Comparison of ENCODE assay signal across 19 mouse cellular contexts in the genomic region with DNA sequence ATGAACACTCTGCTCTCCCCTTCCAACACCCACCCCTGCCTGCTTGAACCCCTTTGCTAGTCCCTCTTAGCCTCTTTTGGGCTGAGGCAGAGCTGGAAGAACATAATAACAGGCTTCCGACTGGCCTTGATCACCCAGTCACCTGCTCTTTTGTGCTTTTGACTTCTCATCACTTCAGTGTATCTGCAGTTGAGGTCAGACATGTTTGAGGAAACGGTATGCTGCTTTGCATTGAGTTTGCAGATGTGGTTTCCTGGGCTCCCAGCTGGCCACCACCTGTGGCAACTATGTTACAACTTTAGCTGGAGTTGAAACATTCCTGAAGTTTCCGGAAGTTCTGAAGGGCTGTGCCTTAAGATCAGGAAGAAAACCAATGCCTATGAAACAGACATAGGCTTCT.
DNase-seq lines count a peak whose midpoint lies in the region; ATAC-seq and TF ChIP-seq lines count a peak whose summit lies in the region.
"Had no signal": no experiment of that assay in that cellular context is flagged by ENCODE, and none has a peak within 500 bp of the region (broad histone marks: within the 10 kb centered on the region; RNA-seq: fewer than 3 reads in every experiment).

No protein-coding gene starts in this region.

- H3K4me3 ChIP-seq in lung, adult 2 months (replicated peaks; ENCODE audit: extremely low read depth, low read depth, low read length): no peak overlapping the region
- no peak overlapping the region for H3K4me3 ChIP-seq in heart, embryonic 12.5 days
- no peak overlapping the region for H3K4me3 ChIP-seq in forebrain, embryonic 11.5 days (ENCODE audit: low read depth, low read length)
- H3K4me3 ChIP-seq: erythroblast, embryonic 14.5 days; forebrain, embryonic 15.5 days; liver, embryonic 12.5 days; midbrain, embryonic 12.5 days had no signal

- TF ChIP-seq CTCF in lung, adult 2 months (IDR thresholded peaks at IDR 0.05; ENCODE audit: insufficient read depth, low read length): no peak

- H3K4me1 ChIP-seq in lung, adult 2 months (ENCODE audit: control insufficient read depth, insufficient read depth, low read length): no peaks in the 10 kb centered on the region
- no peaks in the 10 kb centered on the region for H3K4me1 ChIP-seq in heart, embryonic 12.5 days (replicated peaks)
- no peaks in the 10 kb centered on the region for H3K4me1 ChIP-seq in forebrain, embryonic 11.5 days (replicated peaks; ENCODE audit: control insufficient read depth, insufficient read depth, low read length)
- H3K4me1 ChIP-seq: liver, embryonic 12.5 days had no signal

- no peaks in the 10 kb centered on the region for H3K9me3 ChIP-seq in heart, embryonic 12.5 days (replicated peaks)
- H3K9me3 ChIP-seq in forebrain, embryonic 11.5 days (ENCODE audit: control insufficient read depth, low read length): no peaks in the 10 kb centered on the region
- H3K9me3 ChIP-seq: forebrain, embryonic 15.5 days; liver, embryonic 12.5 days; midbrain, embryonic 12.5 days had no signal

- no peaks in the 10 kb centered on the region for H3K27me3 ChIP-seq in heart, embryonic 12.5 days (replicated peaks)
- no peaks in the 10 kb centered on the region for H3K27me3 ChIP-seq in forebrain, embryonic 11.5 days (ENCODE audit: control insufficient read depth, insufficient read depth, low read length)
- H3K27me3 ChIP-seq: forebrain, embryonic 15.5 days; liver, embryonic 12.5 days; midbrain, embryonic 12.5 days had no signal

- 53% methylated on average over 3 of the region's 3 CpGs for WGBS in lung, adult 2 months
- WGBS in heart, embryonic 12.5 days: 69% methylated on average over 3 of the region's 3 CpGs
- WGBS in forebrain, embryonic 11.5 days: 82% methylated on average over 3 of the region's 3 CpGs

- H3K4me2 ChIP-seq in heart, embryonic 12.5 days: no peak overlapping the region
- H3K4me2 ChIP-seq in forebrain, embryonic 11.5 days (ENCODE audit: low read depth, low read length, severe bottlenecking): no peak overlapping the region
- H3K4me2 ChIP-seq: forebrain, embryonic 15.5 days; heart, embryonic 11.5 days; liver, embryonic 12.5 days; midbrain, embryonic 12.5 days had no signal

- no peak for TF ChIP-seq POLR2A in lung, adult 2 months (IDR thresholded peaks at IDR 0.05; ENCODE audit: borderline replicate concordance, extremely low read depth, low read depth, low read length)

- H3K27ac ChIP-seq in heart, embryonic 12.5 days (ENCODE audit: poor library complexity, severe bottlenecking): no peak overlapping the region
- H3K27ac ChIP-seq in forebrain, embryonic 11.5 days (ENCODE audit: low read depth, low read length): no peak overlapping the region
- H3K27ac ChIP-seq: forebrain, embryonic 15.5 days; liver, embryonic 12.5 days; midbrain, embryonic 12.5 days had no signal

- H3K36me3 ChIP-seq in heart, embryonic 12.5 days: no peaks in the 10 kb centered on the region
- H3K36me3 ChIP-seq in forebrain, embryonic 11.5 days (ENCODE audit: control insufficient read depth, insufficient read depth, low read length): no peaks in the 10 kb centered on the region
- H3K36me3 ChIP-seq: forebrain, embryonic 15.5 days; liver, embryonic 12.5 days; midbrain, embryonic 12.5 days had no signal

- no peak overlapping the region for H3K9ac ChIP-seq in heart, embryonic 12.5 days
- no peak overlapping the region for H3K9ac ChIP-seq in forebrain, embryonic 11.5 days (ENCODE audit: low read length)
- H3K9ac ChIP-seq: forebrain, embryonic 15.5 days; liver, embryonic 12.5 days; midbrain, embryonic 12.5 days had no signal

- DNase-seq in lung, postnatal 36 days: peak; percentile 9
- no peak for DNase-seq in lung, adult 2 months
- DNase-seq in thymus, postnatal 14 days: peak; percentile 65
- no peak for DNase-seq in lung, postnatal 4 days
- DNase-seq in forebrain, embryonic 11.5 days (ENCODE audit: low spot score): no peak
- DNase-seq: adrenal gland, postnatal 25 days; cerebellum, adult 9-11 months; heart, postnatal 36 days; kidney, adult 2 months; kidney, postnatal 25 days; right cerebral cortex, postnatal 4 days had no signal

- ATAC-seq in common myeloid progenitor, adult 5-6 weeks (replicated peaks; ENCODE audit: low read depth, poor library complexity, severe bottlenecking): 0 out of 2 replicates have a peak, but pooled peaks have one; percentile 4
- ATAC-seq in megakaryocyte progenitor cell, adult 5-6 weeks (replicated peaks; ENCODE audit: poor library complexity): peak; percentile 58
- ATAC-seq in heart, embryonic 12.5 days (ENCODE audit: insufficient number of reproducible peaks, low FRiP score): no peak
- ATAC-seq in forebrain, embryonic 11.5 days (replicated peaks; ENCODE audit: low FRiP score): no peak
- ATAC-seq: forebrain, embryonic 15.5 days; liver, embryonic 12.5 days had no signal

Comparison
In these comparisons a context has a peak if more than half of its experiments do, and no peak if none do; other contexts are left out.
1. DNase-seq: peak in lung, postnatal 36 days (single experiment) and thymus, postnatal 14 days (single experiment); none in lung, adult 2 months (single experiment), lung, postnatal 4 days (0 of 2) and forebrain, embryonic 11.5 days (single experiment).
2. ATAC-seq: peak in common myeloid progenitor, adult 5-6 weeks (single experiment) and megakaryocyte progenitor cell, adult 5-6 weeks (single experiment); none in heart, embryonic 12.5 days (single experiment) and forebrain, embryonic 11.5 days (single experiment).